Mouse (Mus musculus) layer of hippocampus, adult 2 months (tissue): ENCODE results near the gene Tmem198. TPM values are rescaled to one million over a fixed set of nuclear protein-coding genes. Genes with fewer than 3 reads are reported as not detected.

Experiments used
- DNase-seq, 2 experiments: peaks; one replicate each; pipeline ENCODE4 v3.0.0; 2022; ENCODE audit warnings: low spot score in 2 of 2
- H3K27ac ChIP-seq: fragments of 200-600 bp; 2 replicates; pipeline ENCODE4 v1.8.1; 2022
- H3K4me3 ChIP-seq: fragments of 200-600 bp; 2 replicates; pipeline ENCODE4 v1.8.1; 2022; ENCODE audit warnings: mild to moderate bottlenecking
- CTCF ChIP-seq: fragments of 200-600 bp; conservative IDR thresholded peaks from 2 replicates; pipeline ENCODE4 v1.8.1; 2022; ENCODE audit warnings: antibody characterized with exemption, mild to moderate bottlenecking, moderate library complexity
- total RNA-seq, 2 experiments: library from RNA; stranded (reverse); gene quantifications; 2 replicates each; pipeline ENCODE4 v1.2.3; 2021

The Tmem198 gene
- total RNA-seq, 2 experiments from 2014 or later: 64.0 to 65.4 TPM

DNA sequence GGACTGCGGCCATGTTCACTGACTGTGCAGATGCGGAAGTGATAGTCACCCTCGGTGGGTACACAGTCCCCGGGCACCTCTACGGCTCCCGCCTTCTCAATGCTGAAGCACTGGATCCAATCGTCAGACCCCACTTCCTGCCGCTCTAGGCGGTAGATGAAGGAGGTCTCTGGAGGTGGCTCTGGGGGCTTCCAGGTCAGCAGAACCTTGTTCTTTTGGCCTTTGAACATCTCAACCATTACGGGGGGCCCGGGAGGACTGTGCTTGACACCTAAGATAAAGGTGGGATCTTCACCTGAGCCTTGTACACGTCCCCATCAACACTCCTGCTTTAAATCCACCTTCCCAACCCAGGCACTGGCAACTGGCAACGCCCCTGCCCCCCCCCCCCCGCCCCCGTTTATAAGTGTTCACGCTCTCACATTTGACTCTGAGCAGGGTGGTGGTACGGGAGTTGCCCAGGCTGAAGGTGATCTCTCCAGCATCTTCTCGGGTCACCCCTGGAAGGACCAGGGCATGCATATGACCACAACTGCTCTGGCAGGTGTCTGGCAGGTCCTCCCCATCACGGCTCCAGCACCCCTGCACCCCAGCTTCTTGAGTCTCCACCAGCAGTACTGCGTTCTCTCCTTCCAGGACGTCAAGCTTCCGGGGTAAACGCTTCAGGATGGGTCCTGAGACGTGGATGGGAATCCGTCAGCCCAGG lies 23.8 kb downstream of the Tmem198 start:
- no peak overlapping the region for H3K4me3 ChIP-seq
- H3K27ac ChIP-seq: no peak overlapping the region
- no peak for TF ChIP-seq CTCF
- no peak for DNase-seq

GRCm38 (mm10) chr1:75503651-75503980 lies 24.3 kb downstream of the Tmem198 start:
- TF ChIP-seq CTCF: no peak
- H3K27ac ChIP-seq: no peak overlapping the region
- no peak overlapping the region for H3K4me3 ChIP-seq
- no peak for DNase-seq

DNA sequence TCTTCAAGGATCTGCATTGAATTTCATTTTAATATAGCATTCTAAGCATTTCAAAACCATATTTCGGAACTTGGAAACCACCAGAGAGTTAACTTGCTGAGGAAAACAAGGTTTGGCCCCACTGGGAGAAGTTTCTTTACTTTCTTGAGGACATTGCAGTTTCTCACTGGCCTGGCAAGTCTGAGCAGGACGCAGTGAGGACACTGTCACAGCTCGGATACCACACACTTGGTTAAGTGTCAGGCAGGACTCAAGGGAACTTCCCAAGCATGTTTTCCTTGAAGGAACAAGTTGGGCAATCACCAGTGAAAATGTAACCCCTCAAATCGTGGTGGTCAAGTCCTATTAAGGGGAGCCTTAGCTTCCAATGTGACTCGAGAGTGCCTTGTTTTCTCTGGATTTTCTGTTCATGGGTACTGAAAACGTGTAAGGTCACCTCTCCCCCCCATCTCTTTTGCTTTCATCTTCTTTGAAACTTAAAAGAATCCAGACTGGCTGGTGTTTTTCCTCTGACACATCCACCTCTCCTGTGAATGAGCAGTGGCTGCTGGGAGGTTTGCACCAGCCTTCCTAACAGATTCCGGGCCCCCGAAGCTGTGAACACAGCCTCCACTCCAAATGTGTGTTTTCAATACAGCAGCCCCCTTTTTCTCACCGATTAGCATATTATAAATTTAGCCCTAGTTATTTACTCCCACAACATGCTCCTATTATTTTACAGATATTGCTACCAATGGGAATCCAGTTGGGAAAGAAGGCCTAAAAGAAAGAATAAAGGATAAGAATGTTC lies 25.1 kb downstream of the Tmem198 start:
- H3K4me3 ChIP-seq: peak overlapping the region; percentile 84
- peak overlapping the region; percentile 94 for H3K27ac ChIP-seq
- TF ChIP-seq CTCF: no peak
- DNase-seq: peak; percentile 65 to 74

GRCm38 (mm10) chr1:75505159-75505955 lies 26.0 kb downstream of the Tmem198 start:
- Histone ChIP-seq H3K4me3 (peak overlapping the region; percentile 84), H3K27ac (peak overlapping the region; percentile 94)
- DNase-seq: peak; percentile 72
- no peak for TF ChIP-seq CTCF

DNA sequence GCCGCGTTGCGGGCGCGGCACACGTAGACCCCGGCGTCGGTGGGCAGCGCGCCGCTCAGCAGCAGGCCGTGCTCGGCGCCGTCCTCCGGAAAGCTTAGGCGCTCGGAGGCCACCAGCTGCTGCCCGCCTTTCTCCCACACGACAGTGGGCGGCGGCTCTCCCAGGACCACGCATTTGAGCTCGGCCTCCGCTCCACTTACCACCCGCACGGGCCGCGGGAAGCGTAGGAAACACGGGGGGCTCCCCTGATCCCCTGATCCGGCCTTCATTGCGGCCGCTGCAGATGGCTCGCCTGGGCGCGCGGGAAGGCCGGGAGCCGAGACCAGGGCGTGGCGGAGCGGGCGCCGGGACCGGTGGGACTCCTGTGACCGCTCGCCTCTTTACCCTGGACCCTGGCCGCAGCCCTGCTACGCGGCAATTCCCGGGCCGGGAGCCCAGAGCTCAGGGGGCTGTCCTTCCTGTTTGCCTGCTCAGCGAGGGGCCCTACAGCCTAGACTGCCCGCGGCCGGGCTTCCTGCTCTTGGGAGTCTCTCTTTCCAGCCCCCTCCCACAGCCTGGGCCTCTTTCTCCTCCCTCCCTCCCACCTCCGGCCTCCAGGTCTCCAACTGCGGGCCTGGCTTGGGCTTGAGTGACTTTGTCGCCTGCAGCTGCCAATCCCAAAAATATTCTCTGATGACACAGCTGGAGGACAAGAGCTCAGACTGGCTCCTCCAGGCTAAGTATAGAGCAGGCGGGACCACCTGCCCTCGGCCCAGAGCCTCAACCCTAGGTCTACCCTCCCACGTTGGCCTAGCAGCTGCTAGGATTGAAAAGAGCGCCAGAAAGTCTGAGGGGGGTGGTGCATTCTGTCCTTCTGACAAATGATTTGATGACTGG lies 26.9 kb downstream of the Tmem198 start, which contains the start of gene Obsl1:
Gene Obsl1, minus strand, starts transcription at position 497 of the 876 bp plus-strand sequence.
- Histone ChIP-seq H3K4me3 (peak within 1 kb of the TSS; percentile 84), H3K27ac (peak within 1 kb of the TSS; percentile 94)
- DNase-seq: peak in 1 of 2 experiments; percentile 49
- TF ChIP-seq CTCF: no peak

DNA sequence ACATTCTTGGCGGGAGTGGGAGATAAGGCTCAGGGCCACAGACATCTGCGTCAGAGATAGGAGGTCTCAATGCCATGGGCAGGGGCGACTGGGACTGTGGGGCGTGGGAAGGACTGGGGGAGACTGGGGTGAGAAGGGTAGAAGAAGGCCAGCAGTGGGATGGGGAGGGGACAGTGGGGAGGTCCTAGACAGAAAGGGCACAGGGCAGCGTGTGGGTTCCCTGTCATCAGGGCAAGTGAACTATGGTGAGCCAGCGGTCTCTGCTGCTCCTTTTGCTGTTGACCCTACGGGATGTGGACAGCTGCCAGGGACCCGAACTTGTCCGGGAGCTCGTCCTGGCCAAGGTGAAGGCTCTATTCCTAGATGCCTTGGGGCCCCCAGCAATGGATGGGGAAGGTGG lies 27.7 kb downstream of the Tmem198 start, which contains the start of gene Inha:
Gene Inha, plus strand, starts transcription at position 72 of the 400 bp plus-strand sequence.
- H3K4me3 ChIP-seq: peak within 1 kb of the TSS; percentile 84
- no peak for TF ChIP-seq CTCF
- peak within 1 kb of the TSS; percentile 94 for H3K27ac ChIP-seq
- DNase-seq: no peak

- no peak for TF ChIP-seq CTCF
- Histone ChIP-seq H3K4me3 (no peak overlapping the region), H3K27ac (no peak overlapping the region)
- DNase-seq: no peak
Observed at GRCm38 (mm10) chr1:75509586-75509985, 30.3 kb downstream of the Tmem198 start.

DNA sequence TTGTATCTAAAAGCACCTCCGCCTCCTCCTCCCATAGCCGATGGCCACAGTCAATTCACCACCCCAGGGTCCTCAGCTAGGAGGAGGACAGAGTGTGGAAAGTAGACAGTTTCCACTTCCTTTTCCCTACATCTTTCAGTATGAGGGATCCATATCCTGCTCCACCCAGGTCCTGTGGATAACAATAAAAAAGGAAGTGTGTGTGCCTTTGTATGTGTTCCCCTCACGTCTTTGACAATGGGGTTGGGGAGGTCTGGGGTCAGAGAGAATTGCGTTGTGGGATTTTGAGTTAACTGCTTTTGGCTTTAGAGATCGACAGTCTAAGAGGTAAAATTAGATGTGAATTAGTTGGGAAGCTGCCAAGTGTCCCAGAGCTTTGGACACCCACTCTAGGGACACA lies 30.8 kb downstream of the Tmem198 start:
- Histone ChIP-seq H3K4me3 (no peak overlapping the region), H3K27ac (no peak overlapping the region)
- no peak for TF ChIP-seq CTCF
- no peak for DNase-seq

DNA sequence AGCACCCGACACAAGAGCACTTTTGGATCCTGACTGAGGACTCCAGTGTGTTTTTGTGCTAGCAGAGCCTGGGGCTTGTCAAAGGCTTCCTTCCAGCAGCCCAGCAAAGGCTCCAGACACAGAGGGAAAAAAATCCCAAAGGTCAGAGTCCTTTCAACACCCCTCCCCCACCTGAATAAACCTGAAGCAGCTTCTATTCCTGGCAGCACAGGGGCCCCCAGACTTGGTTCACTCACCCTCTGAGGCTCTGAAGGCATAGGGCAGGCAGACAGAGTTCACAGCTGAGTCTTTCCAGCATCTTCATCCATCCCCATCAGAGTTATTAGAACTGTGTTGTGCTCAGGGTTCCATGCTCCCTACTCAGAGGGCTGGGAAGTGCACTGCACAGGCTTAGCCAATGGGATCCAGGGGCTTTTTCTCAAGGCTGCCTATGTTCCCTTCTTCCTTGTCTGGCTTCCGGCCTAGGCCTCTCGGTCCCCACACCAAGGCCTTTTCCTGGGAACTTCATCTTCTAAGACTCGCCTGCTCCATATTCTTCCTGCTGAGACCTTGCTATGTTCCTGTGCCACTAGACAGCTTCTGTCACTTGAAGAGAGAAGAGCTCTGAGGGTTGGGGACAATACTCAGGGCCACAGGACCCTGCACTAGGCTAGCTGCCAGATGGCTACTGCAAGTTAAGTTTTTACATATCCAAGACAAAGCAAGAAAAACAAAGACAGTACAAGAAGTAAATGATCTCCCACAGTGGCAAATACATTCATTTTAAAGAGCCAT lies 32.3 kb downstream of the Tmem198 start:
- no peak overlapping the region for H3K27ac ChIP-seq
- DNase-seq: no peak
- TF ChIP-seq CTCF: no peak

GRCm38 (mm10) chr1:75512550-75512949 lies 33.2 kb downstream of the Tmem198 start:
- DNase-seq: no peak
- TF ChIP-seq CTCF: no peak
- H3K27ac ChIP-seq: no peak overlapping the region
- no peak overlapping the region for H3K4me3 ChIP-seq

More for the DNA sequence above, 32.3 kb downstream of the Tmem198 start:
- H3K4me3 ChIP-seq: no peak overlapping the region

DNA sequence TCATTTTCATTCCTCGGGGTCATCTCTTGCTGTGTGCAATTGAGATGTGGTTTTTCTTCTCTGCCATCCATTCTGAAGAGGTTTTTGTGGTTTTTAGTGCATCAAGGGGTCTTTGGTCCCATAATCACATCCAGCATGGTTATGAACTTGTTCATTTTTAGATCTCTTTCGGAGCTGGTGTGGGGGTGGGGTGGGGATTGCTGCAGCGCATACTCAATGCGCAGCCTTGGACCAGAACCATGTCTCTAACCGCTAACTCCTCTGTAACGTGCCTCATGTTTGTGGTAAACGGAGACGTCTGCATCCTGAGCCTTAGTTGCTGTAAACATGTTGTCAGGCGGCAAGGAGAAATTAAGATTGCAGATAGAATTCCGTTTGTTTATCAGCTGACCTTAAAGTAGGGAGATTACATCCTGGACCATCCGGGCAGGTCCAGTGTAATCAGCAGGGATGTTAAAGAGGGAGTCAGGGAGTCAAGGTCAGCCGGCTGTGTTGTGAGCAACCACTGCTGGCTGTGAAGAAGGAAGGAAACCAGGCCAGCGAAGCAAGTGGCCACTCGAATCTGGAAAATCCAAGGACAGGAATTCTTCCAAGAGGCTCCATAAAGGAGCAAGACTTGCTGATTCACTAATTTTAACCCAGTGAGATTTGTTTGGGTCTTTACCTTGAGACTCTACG lies 37.5 kb downstream of the Tmem198 start:
- no peak for TF ChIP-seq CTCF
- DNase-seq: no peak
- Histone ChIP-seq H3K4me3 (no peak overlapping the region), H3K27ac (no peak overlapping the region)
